Mouse (Mus musculus) embryonic fibroblast, embryonic 13.5 days (primary cell): ENCODE data around the gene Mid1.

Experiments used
- CTCF ChIP-seq: IDR thresholded peaks from 2 replicates; pipeline ENCODE4 v1.5.1; 2011; ENCODE audit warnings: mild to moderate bottlenecking, control low read depth, low read length, moderate library complexity, borderline replicate concordance; ENCODE audit not compliant: insufficient read depth
- POLR2A ChIP-seq: IDR thresholded peaks from 2 replicates; pipeline ENCODE4 v1.6.1; 2011; ENCODE audit warnings: low read depth, mild to moderate bottlenecking, control low read depth, low read length, moderate library complexity

DNA sequence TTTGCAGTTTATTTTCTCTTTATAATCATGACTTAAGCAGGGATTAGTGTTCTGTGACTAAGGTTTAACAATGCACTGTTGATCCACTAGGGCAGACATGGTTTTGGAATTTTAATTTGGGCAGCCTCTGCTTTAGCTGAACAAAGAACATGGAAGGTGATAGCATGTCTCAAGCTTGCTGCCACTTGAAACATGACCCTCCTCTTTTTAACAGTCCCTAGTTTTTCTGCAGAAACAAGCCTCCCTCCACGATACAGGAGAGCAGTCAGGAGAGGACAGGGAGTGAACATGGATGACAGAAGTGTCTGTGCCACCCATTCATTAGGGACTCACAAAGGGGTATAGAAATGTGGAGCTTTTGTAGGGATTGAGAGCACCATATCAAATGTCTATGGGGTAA lies 107.9 kb downstream of the Mid1 start:
- TF ChIP-seq CTCF, result no peak
- TF ChIP-seq POLR2A, result no peak
